Mouse (Mus musculus): Measurements from ENCODE around the gene Ccdc115. TPM values are rescaled to one million over a fixed set of nuclear protein-coding genes. Genes with fewer than 3 reads are reported as not detected.

Ccdc115 gene
- polyA plus RNA-seq, 1 experiment from 2014 or later, result 60.2 TPM

DNA sequence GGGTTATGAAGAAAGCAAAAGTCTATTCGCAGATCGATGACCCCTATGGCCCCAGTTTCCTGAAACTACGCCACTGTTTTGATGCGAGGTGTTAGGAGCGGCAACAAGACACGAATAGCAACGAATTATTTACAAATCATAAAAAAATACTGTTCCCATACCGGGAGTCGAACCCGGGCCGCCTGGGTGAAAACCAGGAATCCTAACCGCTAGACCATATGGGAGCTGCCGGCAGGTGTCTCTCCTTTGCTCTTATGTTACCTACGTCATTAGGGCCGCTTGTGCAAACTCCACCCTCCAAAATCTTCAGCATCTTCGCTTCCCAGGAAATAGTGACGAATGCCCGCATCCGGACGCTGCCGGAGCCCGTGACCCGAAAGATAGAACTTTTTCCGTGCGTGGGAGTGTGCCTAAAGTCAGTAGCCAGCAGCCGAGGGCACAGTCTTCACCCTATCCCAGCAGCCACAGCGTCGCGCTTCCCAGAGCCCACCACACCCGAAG is 4.8 kb downstream of the Ccdc115 start:
- H3K27me3 ChIP-seq (ENCODE audit: insufficient read depth, poor library complexity, severe bottlenecking), result no peaks in the 10 kb centered on the region
- WGBS, result under 1% methylated on average over 30 of the region's 30 CpGs
- peaks cover 36% of the 10 kb centered on the region for H3K36me3 ChIP-seq
- peaks cover 14% of the 10 kb centered on the region for H3K4me1 ChIP-seq
- DNase-seq (ENCODE audit: low spot score), result peak; percentile 94
- peak overlapping the region; percentile 90 for H3K27ac ChIP-seq
- peak overlapping the region; percentile 75 for H3K4me3 ChIP-seq
- peaks cover 13% of the 10 kb centered on the region; the same call in 1 of the 2 replicates for H3K9me3 ChIP-seq

DNA sequence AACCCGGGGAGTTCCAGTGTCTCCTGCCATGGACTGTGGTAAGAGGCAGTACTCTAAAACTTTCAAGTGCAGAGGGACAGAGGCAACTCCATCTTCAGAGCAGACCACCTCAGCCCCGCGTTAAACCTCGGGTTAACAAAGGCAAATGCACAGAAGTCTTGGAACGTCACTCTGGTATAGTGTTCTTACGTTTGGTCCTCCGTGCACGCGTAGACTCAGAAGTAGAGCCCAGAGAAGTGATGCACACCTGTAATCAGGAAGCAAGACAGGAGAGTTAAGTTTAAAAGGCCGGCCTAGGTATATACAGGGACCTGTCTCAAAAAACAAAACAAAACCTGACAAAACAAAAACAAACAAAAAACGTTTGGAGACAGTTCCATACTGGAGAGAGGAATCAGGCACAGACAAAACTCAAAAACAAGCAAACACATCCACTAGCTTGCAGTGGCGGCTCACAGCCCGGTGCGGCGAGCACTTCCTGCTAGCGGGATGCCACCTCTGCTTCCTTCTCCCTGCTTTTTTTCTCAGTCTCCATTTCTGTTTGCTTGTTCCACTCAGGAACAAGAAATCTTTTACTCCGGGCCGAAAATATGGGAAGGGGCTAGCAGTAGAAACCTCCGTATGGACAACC is 5.5 kb downstream of the Ccdc115 start:
- WGBS, result 14% methylated on average over 19 of the region's 19 CpGs
- Histone ChIP-seq H3K9me3 (peaks cover 13% of the 10 kb centered on the region; the same call in 1 of the 2 replicates), H3K36me3 (peaks cover 36% of the 10 kb centered on the region), H3K27ac (peak overlapping the region; percentile 90), H3K4me1 (peaks cover 14% of the 10 kb centered on the region), H3K4me3 (peak overlapping the region; percentile 75), H3K27me3 (ENCODE audit: insufficient read depth, poor library complexity, severe bottlenecking) (no peaks in the 10 kb centered on the region)
- peak; percentile 75 for DNase-seq (ENCODE audit: low spot score)

- Histone ChIP-seq H3K4me3 (peak overlapping the region; percentile 60), H3K4me1 (peaks cover 10% of the 10 kb centered on the region), H3K36me3 (peaks cover 36% of the 10 kb centered on the region), H3K27me3 (ENCODE audit: insufficient read depth, poor library complexity, severe bottlenecking) (no peaks in the 10 kb centered on the region), H3K27ac (peak overlapping the region; percentile 90), H3K9me3 (peaks cover 13% of the 10 kb centered on the region; the same call in 1 of the 2 replicates)
- 12% methylated on average over 35 of the region's 35 CpGs for WGBS
- DNase-seq (ENCODE audit: low spot score), result peak; percentile 80
These were observed 6.5 kb downstream of the Ccdc115 start for GRCm38 (mm10) chr1:34432776-34433481.

DNA sequence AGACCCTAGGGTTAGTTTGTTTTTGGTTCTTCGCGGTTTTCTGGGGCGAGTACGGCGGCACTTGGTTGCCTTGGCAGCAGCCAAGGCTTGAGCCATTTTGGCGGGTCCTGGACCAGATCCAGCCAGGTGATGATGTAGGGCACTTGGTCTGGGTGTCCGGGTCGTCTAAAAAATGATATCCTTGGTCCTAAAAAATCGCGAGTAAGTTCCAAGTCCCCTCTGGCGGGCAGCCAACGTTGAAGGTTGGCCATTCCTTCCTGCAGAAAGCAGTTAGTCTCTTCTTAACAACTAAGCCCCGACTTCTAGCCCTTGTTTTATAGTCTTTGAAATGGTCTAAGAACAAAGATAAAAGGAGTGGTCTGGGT is 7.1 kb downstream of the Ccdc115 start:
- Histone ChIP-seq H3K36me3 (peaks cover 31% of the 10 kb centered on the region), H3K27ac (peak overlapping the region; percentile 90), H3K4me1 (peaks cover 10% of the 10 kb centered on the region), H3K4me3 (peak overlapping the region; percentile 60), H3K27me3 (ENCODE audit: insufficient read depth, poor library complexity, severe bottlenecking) (no peaks in the 10 kb centered on the region), H3K9me3 (peaks cover 13% of the 10 kb centered on the region; the same call in 1 of the 2 replicates)
- peak; percentile 65 for DNase-seq (ENCODE audit: low spot score)
- 61% methylated on average over 13 of the region's 13 CpGs for WGBS

GRCm38 (mm10) chr1:34431431-34431830 is 8.0 kb downstream of the Ccdc115 start:
- no peak overlapping the region for H3K27ac ChIP-seq
- H3K27me3 ChIP-seq (ENCODE audit: insufficient read depth, poor library complexity, severe bottlenecking), result no peaks in the 10 kb centered on the region
- WGBS, result 93% methylated on average over 9 of the region's 9 CpGs
- H3K36me3 ChIP-seq, result peaks cover 23% of the 10 kb centered on the region; the same call in 1 of the 2 replicates
- H3K4me3 ChIP-seq, result no peak overlapping the region
- peak; percentile 54 for DNase-seq (ENCODE audit: low spot score)
- H3K9me3 ChIP-seq, result peaks cover 13% of the 10 kb centered on the region; the same call in 1 of the 2 replicates
- H3K4me1 ChIP-seq, result peaks cover 10% of the 10 kb centered on the region

DNA sequence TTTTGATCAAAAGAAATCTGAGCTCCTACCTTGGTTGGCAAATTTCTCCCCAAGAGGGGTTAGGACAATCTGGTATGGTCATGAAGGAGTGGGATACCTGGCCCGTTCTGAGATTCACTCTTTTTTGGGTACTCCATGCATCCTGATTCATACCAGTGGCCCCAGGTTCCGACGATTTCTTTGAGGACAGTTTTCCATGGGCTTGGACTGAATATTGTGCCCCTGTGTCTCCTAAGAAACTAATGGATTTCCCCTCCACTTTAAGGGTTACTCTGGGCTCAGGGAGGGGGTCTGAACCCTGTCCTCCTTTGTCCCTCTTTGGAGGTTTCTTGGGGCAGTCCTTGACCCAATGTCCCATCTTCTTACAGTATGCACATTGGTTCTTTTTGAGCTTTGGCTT is 8.5 kb downstream of the Ccdc115 start:
- DNase-seq (ENCODE audit: low spot score), result peak; percentile 45
- Histone ChIP-seq H3K36me3 (peaks cover 23% of the 10 kb centered on the region; the same call in 1 of the 2 replicates), H3K4me3 (no peak overlapping the region), H3K9me3 (peaks cover 13% of the 10 kb centered on the region; the same call in 1 of the 2 replicates), H3K4me1 (peaks cover 10% of the 10 kb centered on the region), H3K27ac (no peak overlapping the region), H3K27me3 (ENCODE audit: insufficient read depth, poor library complexity, severe bottlenecking) (no peaks in the 10 kb centered on the region)
- WGBS, result 92% methylated on average over 3 of the region's 3 CpGs

DNA sequence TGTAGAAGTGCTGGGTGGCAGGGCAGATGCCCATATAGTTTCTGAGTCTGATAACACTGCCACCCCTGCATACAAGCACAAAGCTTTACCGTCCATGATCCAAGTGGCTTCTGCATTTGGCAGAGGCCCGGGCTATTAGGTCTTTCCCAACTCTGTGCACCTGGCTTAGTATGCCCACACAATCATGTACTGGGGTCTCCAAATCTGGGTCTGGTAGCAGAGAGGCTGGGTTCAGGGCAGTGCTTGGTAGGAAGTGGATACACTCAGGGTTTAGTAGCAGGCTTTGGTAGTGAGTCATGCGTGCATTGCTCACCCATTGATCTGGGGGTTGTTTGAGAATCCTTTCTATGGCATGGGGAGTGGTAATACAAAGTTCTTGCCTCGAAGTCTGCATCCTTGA is 10.2 kb downstream of the Ccdc115 start:
- DNase-seq (ENCODE audit: low spot score), result peak; percentile 63
- H3K4me3 ChIP-seq, result no peak overlapping the region
- WGBS, result 90% methylated on average over 4 of the region's 4 CpGs

DNA sequence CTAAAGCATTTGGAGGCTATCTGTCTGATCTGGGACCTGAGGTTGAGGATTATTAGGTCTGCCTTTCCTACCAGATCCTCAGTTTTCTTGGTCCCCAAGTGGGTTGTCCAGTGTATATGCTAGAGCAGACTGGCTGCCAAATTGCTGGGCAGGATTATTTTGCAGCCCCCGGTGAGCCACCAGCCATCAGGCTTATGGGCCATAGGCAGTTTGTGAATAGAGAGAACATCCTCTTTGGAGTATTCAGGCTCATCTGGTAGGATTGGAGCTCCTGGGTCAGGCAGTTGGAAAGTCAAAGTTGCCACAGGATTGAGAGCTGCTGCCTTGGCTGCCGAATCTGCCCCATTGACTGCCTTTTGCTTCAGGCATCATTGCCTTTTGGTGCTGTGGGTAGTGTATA is 11.0 kb downstream of the Ccdc115 start:
- H3K27me3 ChIP-seq (ENCODE audit: insufficient read depth, poor library complexity, severe bottlenecking), result no peaks in the 10 kb centered on the region
- peaks cover 13% of the 10 kb centered on the region; the same call in 1 of the 2 replicates for H3K9me3 ChIP-seq
- peaks cover 23% of the 10 kb centered on the region; the same call in 1 of the 2 replicates for H3K36me3 ChIP-seq
- H3K4me1 ChIP-seq, result peaks cover 6% of the 10 kb centered on the region
- no peak overlapping the region for H3K4me3 ChIP-seq
- DNase-seq (ENCODE audit: low spot score), result peak; percentile 45
- WGBS, result 91% methylated on average over 2 of the region's 2 CpGs
- H3K27ac ChIP-seq, result no peak overlapping the region

More for the DNA sequence above, 10.2 kb downstream of the Ccdc115 start:
- H3K27ac ChIP-seq, result no peak overlapping the region
- no peaks in the 10 kb centered on the region for H3K27me3 ChIP-seq (ENCODE audit: insufficient read depth, poor library complexity, severe bottlenecking)
- peaks cover 23% of the 10 kb centered on the region; the same call in 1 of the 2 replicates for H3K36me3 ChIP-seq
- H3K4me1 ChIP-seq, result peaks cover 10% of the 10 kb centered on the region
- peaks cover 13% of the 10 kb centered on the region; the same call in 1 of the 2 replicates for H3K9me3 ChIP-seq

DNA sequence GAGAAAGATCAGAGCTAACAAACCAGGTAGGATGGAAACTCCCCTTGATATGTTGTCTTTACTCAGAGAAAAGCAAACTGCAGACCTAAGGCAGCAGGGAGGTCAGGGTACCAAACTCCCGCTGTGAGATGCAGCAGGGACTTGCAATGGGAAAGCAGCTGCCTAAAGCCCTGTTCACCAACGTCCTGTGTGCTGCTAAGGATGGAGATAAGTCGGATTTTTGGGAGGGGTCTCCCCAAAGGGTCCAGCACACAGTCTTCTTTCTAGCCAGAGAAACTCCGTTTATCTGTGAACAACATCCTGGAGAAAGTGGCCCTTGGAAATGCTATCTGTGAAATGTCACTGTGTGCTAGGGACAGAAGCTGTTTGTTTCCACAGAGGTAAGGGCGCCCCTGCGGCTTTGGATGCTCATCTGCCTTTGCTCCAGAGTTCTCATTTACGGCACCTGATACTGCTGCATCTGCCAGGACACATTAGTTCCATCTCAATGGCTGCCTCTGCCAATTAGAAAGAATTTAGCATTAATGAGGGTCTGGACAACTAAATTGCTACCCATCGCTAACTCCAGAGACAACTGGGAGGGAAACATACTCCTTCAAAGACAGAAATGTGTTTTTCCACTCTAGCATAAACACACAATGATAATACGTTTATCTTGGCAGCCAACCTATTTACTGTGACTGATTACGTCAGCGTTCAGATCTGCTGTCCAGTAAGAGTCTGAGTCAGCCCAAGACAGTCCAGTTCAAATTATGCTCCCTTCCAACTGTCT is 40.1 kb downstream of the Ccdc115 start:
- WGBS, result 35% methylated on average over 11 of the region's 11 CpGs
- H3K4me3 ChIP-seq, result no peak overlapping the region
- no peaks in the 10 kb centered on the region for H3K36me3 ChIP-seq
- no peaks in the 10 kb centered on the region for H3K9me3 ChIP-seq
- no peak overlapping the region for H3K27ac ChIP-seq
- peak; percentile 55 for DNase-seq (ENCODE audit: low spot score)
- no peaks in the 10 kb centered on the region for H3K27me3 ChIP-seq (ENCODE audit: insufficient read depth, poor library complexity, severe bottlenecking)
- H3K4me1 ChIP-seq, result no peaks in the 10 kb centered on the region

DNA sequence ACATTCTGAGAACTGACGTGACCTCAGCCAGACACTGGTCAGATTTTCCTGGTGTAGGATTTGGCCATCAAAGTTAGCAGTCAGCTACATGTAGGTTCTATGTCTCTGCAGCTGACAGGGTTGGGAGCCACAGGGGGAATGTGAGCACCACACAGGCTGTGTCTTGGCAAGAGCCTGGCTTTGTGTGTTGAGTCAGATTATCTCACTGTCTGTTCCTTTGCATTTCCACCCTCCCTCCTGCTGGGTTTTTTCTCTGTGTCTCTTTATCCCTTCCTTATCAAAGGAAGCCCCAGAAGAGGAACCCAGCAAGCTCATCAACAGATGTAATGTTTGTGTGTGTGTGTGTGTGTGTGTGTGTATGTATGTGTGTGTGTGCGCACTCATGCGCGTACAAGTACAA is 43.2 kb downstream of the Ccdc115 start:
- H3K36me3 ChIP-seq, result no peaks in the 10 kb centered on the region
- no peaks in the 10 kb centered on the region for H3K4me1 ChIP-seq
- H3K9me3 ChIP-seq, result no peaks in the 10 kb centered on the region
- 78% methylated on average over 4 of the region's 4 CpGs for WGBS
- H3K27me3 ChIP-seq (ENCODE audit: insufficient read depth, poor library complexity, severe bottlenecking), result no peaks in the 10 kb centered on the region
- no peak for DNase-seq (ENCODE audit: low spot score)
- no peak overlapping the region for H3K4me3 ChIP-seq
- H3K27ac ChIP-seq, result no peak overlapping the region

DNA sequence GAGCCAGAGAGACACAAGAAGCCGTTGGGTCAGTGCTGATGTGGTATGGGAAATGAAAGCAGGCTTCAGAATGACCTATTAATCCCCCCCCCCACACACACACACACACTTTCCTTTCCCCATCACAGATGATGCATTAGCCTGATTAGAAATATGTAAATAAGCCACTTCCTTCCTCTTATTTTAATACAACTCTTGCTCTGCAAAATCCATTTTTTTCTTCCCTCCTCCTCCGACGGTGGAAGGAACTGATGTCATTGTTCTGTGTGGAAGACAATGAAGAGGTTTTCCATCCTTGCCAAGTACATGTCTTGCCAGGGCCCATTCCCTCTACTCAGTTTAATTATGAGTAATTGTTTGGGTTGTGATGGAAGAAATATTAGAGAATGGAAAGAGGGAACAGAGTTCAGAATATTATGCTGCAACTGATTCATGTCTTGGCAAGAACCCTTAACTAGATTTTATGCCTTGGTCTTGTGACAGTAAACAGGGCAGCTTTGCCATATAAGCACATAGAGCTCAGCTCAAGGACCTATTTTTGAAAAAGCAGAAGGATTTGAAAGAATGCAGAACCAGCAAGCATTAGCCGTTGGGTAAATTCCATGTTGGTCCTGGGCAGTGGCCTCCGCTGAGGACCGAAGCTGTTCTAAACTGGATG is 50.1 kb downstream of the Ccdc115 start:
- 71% methylated on average over 6 of the region's 6 CpGs for WGBS
- no peak overlapping the region for H3K27ac ChIP-seq
- DNase-seq (ENCODE audit: low spot score), result peak; percentile 31
- no peaks in the 10 kb centered on the region for H3K36me3 ChIP-seq
- no peaks in the 10 kb centered on the region for H3K27me3 ChIP-seq (ENCODE audit: insufficient read depth, poor library complexity, severe bottlenecking)
- H3K4me1 ChIP-seq, result peaks cover 8% of the 10 kb centered on the region; the same call in 1 of the 2 replicates
- no peak overlapping the region for H3K4me3 ChIP-seq
- no peaks in the 10 kb centered on the region for H3K9me3 ChIP-seq

- no peaks in the 10 kb centered on the region for H3K36me3 ChIP-seq
- no peaks in the 10 kb centered on the region for H3K9me3 ChIP-seq
- peaks cover 8% of the 10 kb centered on the region; the same call in 1 of the 2 replicates for H3K4me1 ChIP-seq
- no peak overlapping the region for H3K4me3 ChIP-seq
- H3K27me3 ChIP-seq (ENCODE audit: insufficient read depth, poor library complexity, severe bottlenecking), result no peaks in the 10 kb centered on the region
- 89% methylated on average over 11 of the region's 11 CpGs for WGBS
- no peak overlapping the region for H3K27ac ChIP-seq
- DNase-seq (ENCODE audit: low spot score), result peak; percentile 9
These were observed 50.6 kb downstream of the Ccdc115 start for GRCm38 (mm10) chr1:34388849-34389233.
